15 mouse cellular contexts compared by ENCODE assay signal in genomic region chr5:100350907-100351456, GRCm38 (mm10).
DNase-seq lines count a peak whose midpoint lies in the region; ATAC-seq and TF ChIP-seq lines count a peak whose summit lies in the region.
"Had no signal": no experiment of that assay in that cellular context is flagged by ENCODE, and none has a peak within 500 bp of the region (broad histone marks: within the 10 kb centered on the region; RNA-seq: fewer than 3 reads in every experiment).

No protein-coding gene starts in this region.

- H3K4me2 ChIP-seq in heart, embryonic 12.5 days = no peak overlapping the region
- no peak overlapping the region for H3K4me2 ChIP-seq in liver, embryonic 13.5 days
- H3K4me2 ChIP-seq in stomach, embryonic 16.5 days (ENCODE audit: low read depth, low read length) = no peak overlapping the region
- H3K4me2 ChIP-seq: stomach, embryonic 15.5 days had no signal

- H3K4me1 ChIP-seq in heart, embryonic 12.5 days (replicated peaks) = peaks cover 48% of the 10 kb centered on the region
- H3K4me1 ChIP-seq in testis, adult 2 months (ENCODE audit: control insufficient read depth, insufficient read depth, low read length) = no peaks in the 10 kb centered on the region; the same call in 1 of the 2 replicates
- H3K4me1 ChIP-seq in liver, embryonic 13.5 days (replicated peaks) = no peaks in the 10 kb centered on the region
- no peaks in the 10 kb centered on the region for H3K4me1 ChIP-seq in stomach, embryonic 16.5 days (ENCODE audit: control insufficient read depth, insufficient read depth, low read length)
- H3K4me1 ChIP-seq: stomach, embryonic 15.5 days had no signal

- no peak overlapping the region for H3K4me3 ChIP-seq in heart, embryonic 12.5 days
- no peak overlapping the region for H3K4me3 ChIP-seq in testis, adult 2 months (ENCODE audit: control insufficient read depth, low read depth, low read length)
- no peak overlapping the region for H3K4me3 ChIP-seq in liver, embryonic 13.5 days (replicated peaks)
- H3K4me3 ChIP-seq in stomach, embryonic 16.5 days (replicated peaks; ENCODE audit: low read length) = no peak overlapping the region
- H3K4me3 ChIP-seq: erythroblast, embryonic 14.5 days; stomach, embryonic 15.5 days had no signal

- no peak for DNase-seq in heart, postnatal 14 days
- no peak for DNase-seq in testis, postnatal 10 days (ENCODE audit: low spot score)
- no peak for DNase-seq in liver, embryonic 13.5 days
- DNase-seq in urinary bladder, postnatal 10 days (ENCODE audit: low spot score) = no peak
- DNase-seq in cerebellum, adult 9-11 months = no peak
- DNase-seq: adrenal gland, postnatal 25 days; cerebellum, adult 8-10 months; heart, adult 18-20 months; kidney, adult 11 months; lung, adult 2 months had no signal

- 95% methylated on average over 8 of the region's 8 CpGs for WGBS in heart, embryonic 12.5 days
- 89% methylated on average over 8 of the region's 8 CpGs for WGBS in liver, embryonic 13.5 days (ENCODE audit: insufficient replicate concordance)
- 97% methylated on average over 8 of the region's 8 CpGs for WGBS in stomach, embryonic 16.5 days

- no peak overlapping the region for H3K9ac ChIP-seq in heart, embryonic 12.5 days
- no peak overlapping the region for H3K9ac ChIP-seq in liver, embryonic 13.5 days
- H3K9ac ChIP-seq in stomach, embryonic 16.5 days (ENCODE audit: low read length) = no peak overlapping the region
- H3K9ac ChIP-seq: stomach, embryonic 15.5 days had no signal

- H3K27ac ChIP-seq in heart, embryonic 12.5 days (ENCODE audit: poor library complexity, severe bottlenecking) = no peak overlapping the region; the same call in 1 of the 2 replicates
- no peak overlapping the region for H3K27ac ChIP-seq in testis, adult 2 months (ENCODE audit: control insufficient read depth, insufficient read depth, low read depth, low read length)
- no peak overlapping the region for H3K27ac ChIP-seq in liver, embryonic 13.5 days
- H3K27ac ChIP-seq in stomach, embryonic 16.5 days (ENCODE audit: low read length) = no peak overlapping the region
- H3K27ac ChIP-seq: stomach, embryonic 15.5 days had no signal

- H3K36me3 ChIP-seq in heart, embryonic 12.5 days = no peaks in the 10 kb centered on the region
- H3K36me3 ChIP-seq in testis, adult 2 months (ENCODE audit: control insufficient read depth, insufficient read depth, low read length) = no peaks in the 10 kb centered on the region
- no peaks in the 10 kb centered on the region for H3K36me3 ChIP-seq in liver, embryonic 13.5 days
- no peaks in the 10 kb centered on the region for H3K36me3 ChIP-seq in stomach, embryonic 16.5 days (ENCODE audit: control insufficient read depth, insufficient read depth, low read length)
- H3K36me3 ChIP-seq: stomach, embryonic 15.5 days had no signal

- peak; percentile 29; the same call in 1 of the 2 replicates for TF ChIP-seq CTCF in testis, adult 2 months (IDR thresholded peaks at IDR 0.05; ENCODE audit: control insufficient read depth, insufficient read depth, insufficient replicate concordance, low read depth, low read length)

- peak; percentile 52 for ATAC-seq in heart, embryonic 12.5 days (ENCODE audit: insufficient number of reproducible peaks, low FRiP score)
- peak; percentile 45; the same call in 1 of the 2 replicates for ATAC-seq in liver, embryonic 13.5 days (ENCODE audit: low read depth)
- 0 out of 2 replicates have a peak, but pooled peaks have one; percentile 27 for ATAC-seq in stomach, embryonic 16.5 days (ENCODE audit: insufficient read depth, low FRiP score)

- H3K27me3 ChIP-seq in heart, embryonic 12.5 days (replicated peaks) = no peaks in the 10 kb centered on the region
- no peaks in the 10 kb centered on the region for H3K27me3 ChIP-seq in testis, adult 2 months (ENCODE audit: control insufficient read depth, insufficient read depth, low read length)
- no peaks in the 10 kb centered on the region for H3K27me3 ChIP-seq in liver, embryonic 13.5 days
- H3K27me3 ChIP-seq in stomach, embryonic 16.5 days (ENCODE audit: control insufficient read depth, insufficient read depth, low read length) = no peaks in the 10 kb centered on the region
- H3K27me3 ChIP-seq: stomach, embryonic 15.5 days had no signal

- no peaks in the 10 kb centered on the region for H3K9me3 ChIP-seq in heart, embryonic 12.5 days (replicated peaks)
- no peaks in the 10 kb centered on the region for H3K9me3 ChIP-seq in liver, embryonic 13.5 days (replicated peaks)
- H3K9me3 ChIP-seq in stomach, embryonic 16.5 days (replicated peaks; ENCODE audit: control insufficient read depth, low read length) = no peaks in the 10 kb centered on the region
- H3K9me3 ChIP-seq: stomach, embryonic 15.5 days had no signal

- intact Hi-C loops in heart, postnatal 14 days (cut with DNase I) = no loop called here

- no peak for TF ChIP-seq POLR2A in testis, adult 2 months (IDR thresholded peaks at IDR 0.05; ENCODE audit: control insufficient read depth, low read depth, low read length)
